Mouse (Mus musculus): ENCODE results near the gene Rilpl1. TPM values are rescaled to one million over a fixed set of nuclear protein-coding genes. Genes with fewer than 3 reads are reported as not detected.

Rilpl1 gene
- polyA plus RNA-seq, 1 experiment: 1.5 TPM

- Histone ChIP-seq H3K27me3 (ENCODE audit: control insufficient read depth, insufficient read depth, low read length) (no peaks in the 10 kb centered on the region), H3K27ac (ENCODE audit: control insufficient read depth, insufficient read depth, low read depth, low read length) (no peak overlapping the region), H3K4me1 (ENCODE audit: control insufficient read depth, insufficient read depth, low read length) (no peaks in the 10 kb centered on the region; the same call in 1 of the 2 replicates), H3K4me3 (ENCODE audit: control insufficient read depth, low read depth, low read length) (no peak overlapping the region), H3K36me3 (ENCODE audit: control insufficient read depth, insufficient read depth, low read length) (no peaks in the 10 kb centered on the region; the same call in 1 of the 2 replicates)
- TF ChIP-seq CTCF (IDR thresholded peaks at IDR 0.05; ENCODE audit: control insufficient read depth, insufficient read depth, insufficient replicate concordance, low read depth, low read length) (no peak), POLR2A (IDR thresholded peaks at IDR 0.05; ENCODE audit: control insufficient read depth, low read depth, low read length) (no peak)
Measured at GRCm38 (mm10) chr5:124492618-124493017, 38.6 kb downstream of the Rilpl1 start.

- no peak overlapping the region for H3K4me3 ChIP-seq (ENCODE audit: control insufficient read depth, low read depth, low read length)
- no peak overlapping the region for H3K27ac ChIP-seq (ENCODE audit: control insufficient read depth, insufficient read depth, low read depth, low read length)
- no peaks in the 10 kb centered on the region; the same call in 1 of the 2 replicates for H3K4me1 ChIP-seq (ENCODE audit: control insufficient read depth, insufficient read depth, low read length)
- H3K27me3 ChIP-seq (ENCODE audit: control insufficient read depth, insufficient read depth, low read length): no peaks in the 10 kb centered on the region
- no peaks in the 10 kb centered on the region; the same call in 1 of the 2 replicates for H3K36me3 ChIP-seq (ENCODE audit: control insufficient read depth, insufficient read depth, low read length)
- no peak for TF ChIP-seq POLR2A (IDR thresholded peaks at IDR 0.05; ENCODE audit: control insufficient read depth, low read depth, low read length)
- TF ChIP-seq CTCF (IDR thresholded peaks at IDR 0.05; ENCODE audit: control insufficient read depth, insufficient read depth, insufficient replicate concordance, low read depth, low read length): no peak
Measured at GRCm38 (mm10) chr5:124491732-124492131, 39.5 kb downstream of the Rilpl1 start.

- no peaks in the 10 kb centered on the region for H3K27me3 ChIP-seq (ENCODE audit: control insufficient read depth, insufficient read depth, low read length)
- no peaks in the 10 kb centered on the region; the same call in 1 of the 2 replicates for H3K36me3 ChIP-seq (ENCODE audit: control insufficient read depth, insufficient read depth, low read length)
- no peak overlapping the region for H3K4me3 ChIP-seq (ENCODE audit: control insufficient read depth, low read depth, low read length)
- H3K27ac ChIP-seq (ENCODE audit: control insufficient read depth, insufficient read depth, low read depth, low read length): no peak overlapping the region
- TF ChIP-seq CTCF (IDR thresholded peaks at IDR 0.05; ENCODE audit: control insufficient read depth, insufficient read depth, insufficient replicate concordance, low read depth, low read length): no peak
- no peak for TF ChIP-seq POLR2A (IDR thresholded peaks at IDR 0.05; ENCODE audit: control insufficient read depth, low read depth, low read length)
- H3K4me1 ChIP-seq (ENCODE audit: control insufficient read depth, insufficient read depth, low read length): no peaks in the 10 kb centered on the region
Measured at GRCm38 (mm10) chr5:124488885-124489284, 42.3 kb downstream of the Rilpl1 start.

- Histone ChIP-seq H3K27me3 (ENCODE audit: control insufficient read depth, insufficient read depth, low read length) (no peaks in the 10 kb centered on the region), H3K4me1 (ENCODE audit: control insufficient read depth, insufficient read depth, low read length) (peaks cover 4% of the 10 kb centered on the region), H3K4me3 (ENCODE audit: control insufficient read depth, low read depth, low read length) (no peak overlapping the region), H3K36me3 (ENCODE audit: control insufficient read depth, insufficient read depth, low read length) (no peaks in the 10 kb centered on the region), H3K27ac (ENCODE audit: control insufficient read depth, insufficient read depth, low read depth, low read length) (no peak overlapping the region)
- TF ChIP-seq POLR2A (IDR thresholded peaks at IDR 0.05; ENCODE audit: control insufficient read depth, low read depth, low read length) (no peak), CTCF (IDR thresholded peaks at IDR 0.05; ENCODE audit: control insufficient read depth, insufficient read depth, insufficient replicate concordance, low read depth, low read length) (no peak)
Measured at GRCm38 (mm10) chr5:124485654-124486053, 45.5 kb downstream of the Rilpl1 start.

GRCm38 (mm10) chr5:124483655-124484396, 47.4 kb downstream of the Rilpl1 start:
- TF ChIP-seq CTCF (IDR thresholded peaks at IDR 0.05; ENCODE audit: control insufficient read depth, insufficient read depth, insufficient replicate concordance, low read depth, low read length): no peak
- no peak for TF ChIP-seq POLR2A (IDR thresholded peaks at IDR 0.05; ENCODE audit: control insufficient read depth, low read depth, low read length)
- Histone ChIP-seq H3K27ac (ENCODE audit: control insufficient read depth, insufficient read depth, low read depth, low read length) (peak overlapping the region; percentile 96), H3K4me1 (ENCODE audit: control insufficient read depth, insufficient read depth, low read length) (peaks cover 7% of the 10 kb centered on the region), H3K4me3 (ENCODE audit: control insufficient read depth, low read depth, low read length) (peak overlapping the region; percentile 99), H3K36me3 (ENCODE audit: control insufficient read depth, insufficient read depth, low read length) (no peaks in the 10 kb centered on the region), H3K27me3 (ENCODE audit: control insufficient read depth, insufficient read depth, low read length) (no peaks in the 10 kb centered on the region)

- peak; percentile 92 for TF ChIP-seq POLR2A (IDR thresholded peaks at IDR 0.05; ENCODE audit: control insufficient read depth, low read depth, low read length)
- no peak for TF ChIP-seq CTCF (IDR thresholded peaks at IDR 0.05; ENCODE audit: control insufficient read depth, insufficient read depth, insufficient replicate concordance, low read depth, low read length)
- Histone ChIP-seq H3K36me3 (ENCODE audit: control insufficient read depth, insufficient read depth, low read length) (no peaks in the 10 kb centered on the region), H3K4me3 (ENCODE audit: control insufficient read depth, low read depth, low read length) (peak within 1 kb of the TSS; percentile 99), H3K4me1 (ENCODE audit: control insufficient read depth, insufficient read depth, low read length) (peaks cover 12% of the 10 kb centered on the region), H3K27me3 (ENCODE audit: control insufficient read depth, insufficient read depth, low read length) (no peaks in the 10 kb centered on the region), H3K27ac (ENCODE audit: control insufficient read depth, insufficient read depth, low read depth, low read length) (peak within 1 kb of the TSS; percentile 96)
Measured at GRCm38 (mm10) chr5:124482966-124483654, 48.1 kb downstream of the Rilpl1 start, which contains the start of gene Snrnp35. Gene Snrnp35 (plus strand): TSS chr5:124483134.

GRCm38 (mm10) chr5:124482436-124482965, 48.7 kb downstream of the Rilpl1 start:
- peak overlapping the region; percentile 96 for H3K4me3 ChIP-seq (ENCODE audit: control insufficient read depth, low read depth, low read length)
- H3K27ac ChIP-seq (ENCODE audit: control insufficient read depth, insufficient read depth, low read depth, low read length): peak overlapping the region; percentile 96

More at GRCm38 (mm10) chr5:124482436-124482965, 48.7 kb downstream of the Rilpl1 start:
- no peak for TF ChIP-seq POLR2A (IDR thresholded peaks at IDR 0.05; ENCODE audit: control insufficient read depth, low read depth, low read length)
- TF ChIP-seq CTCF (IDR thresholded peaks at IDR 0.05; ENCODE audit: control insufficient read depth, insufficient read depth, insufficient replicate concordance, low read depth, low read length): no peak
- H3K36me3 ChIP-seq (ENCODE audit: control insufficient read depth, insufficient read depth, low read length): no peaks in the 10 kb centered on the region
- no peaks in the 10 kb centered on the region for H3K27me3 ChIP-seq (ENCODE audit: control insufficient read depth, insufficient read depth, low read length)
- peaks cover 12% of the 10 kb centered on the region for H3K4me1 ChIP-seq (ENCODE audit: control insufficient read depth, insufficient read depth, low read length)

Data from testis, adult 2 months (tissue).